Mouse (Mus musculus): ENCODE measurements at regions not wholly inside any gene's neighbourhood (a gene's known extent, or its start where the extent isn't known, plus 50 kb on each side); places are given as distances from the start of the nearest gene placed in this dataset.
A peak's percentile ranks its signal among the peaks of the same experiment; 100 is the strongest.

- DNase-seq = peak; percentile 36
Observed at GRCm38 (mm10) chr2:11853210-11853973, 75.7 kb downstream of the Ankrd16 start.

GRCm38 (mm10) chr2:11869983-11870382 lies 92.3 kb downstream of the Ankrd16 start:
- DNase-seq = no peak

- no peak for DNase-seq
Observed at GRCm38 (mm10) chr2:11880005-11880404, 102.3 kb downstream of the Ankrd16 start.

GRCm38 (mm10) chr2:11894792-11895568 lies 117.3 kb downstream of the Ankrd16 start:
- DNase-seq = no peak

GRCm38 (mm10) chr2:11899698-11900660 lies 122.3 kb downstream of the Ankrd16 start:
- peak; percentile 31 for DNase-seq

- no peak for DNase-seq
Observed at GRCm38 (mm10) chr2:11914782-11915181, 137.1 kb downstream of the Ankrd16 start.

- no peak for DNase-seq
Observed at GRCm38 (mm10) chr2:11917373-11917772, 139.7 kb downstream of the Ankrd16 start.

GRCm38 (mm10) chr2:11918070-11918469 lies 140.4 kb downstream of the Ankrd16 start:
- no peak for DNase-seq

- DNase-seq = no peak
Observed at GRCm38 (mm10) chr2:11960777-11961176, 183.1 kb downstream of the Ankrd16 start.

- no peak for DNase-seq
Observed at GRCm38 (mm10) chr2:11965374-11965773, 187.7 kb downstream of the Ankrd16 start.

GRCm38 (mm10) chr2:11967001-11967400 lies 189.3 kb downstream of the Ankrd16 start:
- no peak for DNase-seq

- DNase-seq = no peak
Observed at GRCm38 (mm10) chr2:11971972-11972371, 194.3 kb downstream of the Ankrd16 start.

GRCm38 (mm10) chr2:12001938-12002899 lies 224.5 kb downstream of the Ankrd16 start:
- peak; percentile 28 for DNase-seq

GRCm38 (mm10) chr2:12004330-12004729 lies 226.7 kb downstream of the Ankrd16 start:
- DNase-seq = peak; percentile 47

GRCm38 (mm10) chr2:12007201-12007600 lies 229.5 kb downstream of the Ankrd16 start:
- no peak for DNase-seq

- peak; percentile 39 for DNase-seq
Observed at GRCm38 (mm10) chr2:12011441-12011840, 233.8 kb downstream of the Ankrd16 start.

GRCm38 (mm10) chr2:12019607-12020006 lies 241.9 kb downstream of the Ankrd16 start:
- peak; percentile 50 for DNase-seq

GRCm38 (mm10) chr2:12023402-12024111 lies 245.9 kb downstream of the Ankrd16 start:
- DNase-seq = peak; percentile 87

- no peak for DNase-seq
Observed at GRCm38 (mm10) chr2:12026220-12026619, 248.5 kb downstream of the Ankrd16 start.

- peak; percentile 70 for DNase-seq
Observed at GRCm38 (mm10) chr2:12033518-12034322, 256.0 kb downstream of the Ankrd16 start.

Data from lung, postnatal 10 days (tissue).